Mouse (Mus musculus) bone marrow, adult 2 months (tissue): ENCODE measurements at regions not wholly inside any gene's neighbourhood (a gene's known extent, or its start where the extent isn't known, plus 50 kb on each side); places are given as distances from the start of the nearest gene placed in this dataset.

Source experiments
- CTCF ChIP-seq: fragments of 200-500 bp; IDR thresholded peaks from 2 replicates; pipeline ENCODE4 v1.5.1; 2011; ENCODE audit warnings: low read length, control low read depth; ENCODE audit not compliant: control insufficient read depth, insufficient read depth
- POLR2A ChIP-seq: fragments of 200-500 bp; IDR thresholded peaks from 2 replicates; pipeline ENCODE4 v1.6.1; 2011; ENCODE audit warnings: low read depth, mild to moderate bottlenecking, control low read depth, low read length, borderline replicate concordance; ENCODE audit not compliant: control insufficient read depth

- TF ChIP-seq POLR2A (no peak), CTCF (no peak)
Measured at GRCm38 (mm10) chr9:79022291-79022690, 406.9 kb downstream of the Cd109 start.
